Mouse (Mus musculus) forebrain, embryonic 11.5 days (tissue): ENCODE results near the gene Arhgdib. TPM values are rescaled to one million over a fixed set of nuclear protein-coding genes. Genes with fewer than 3 reads are reported as not detected.

Source experiments
- ATAC-seq: fragments of 200-750 bp; cut with Nextera tagmentation; replicated peaks from 2 replicates; pipeline ENCODE4 v1.8.0; 2017; ENCODE audit warnings: moderate TSS enrichment; ENCODE audit not compliant: low FRiP score
- DNase-seq: peaks from one replicate; pipeline ENCODE4 v3.0.0-alpha.2; 2017; ENCODE audit warnings: low spot score
- H3K27ac ChIP-seq: fragments of 300-500 bp; sonication (generic); 2 replicates; pipeline ENCODE4 v1.5.1; 2014; ENCODE audit warnings: low read depth, low read length
- H3K27me3 ChIP-seq: fragments of 300-500 bp; sonication (generic); 2 replicates; pipeline ENCODE4 v1.6.1; 2014; ENCODE audit warnings: mild to moderate bottlenecking, low read length, mixed read lengths; ENCODE audit not compliant: control insufficient read depth, insufficient read depth
- H3K36me3 ChIP-seq: fragments of 300-500 bp; sonication (generic); 2 replicates; pipeline ENCODE4 v1.6.1; 2014; ENCODE audit warnings: mild to moderate bottlenecking, low read length, moderate library complexity, mixed read lengths; ENCODE audit not compliant: control insufficient read depth, insufficient read depth
- H3K4me1 ChIP-seq: fragments of 300-500 bp; sonication (generic); replicated peaks from 2 replicates; pipeline ENCODE4 v1.6.1; 2014; ENCODE audit warnings: low read length, mixed read lengths; ENCODE audit not compliant: control insufficient read depth, insufficient read depth
- H3K4me2 ChIP-seq: fragments of 300-500 bp; sonication (generic); 2 replicates; pipeline ENCODE4 v1.6.1; 2014; ENCODE audit warnings: low read depth, mild to moderate bottlenecking, low read length, moderate library complexity, mixed read lengths; ENCODE audit not compliant: severe bottlenecking
- H3K4me3 ChIP-seq: fragments of 300-500 bp; sonication (generic); 2 replicates; pipeline ENCODE4 v1.5.1; 2014; ENCODE audit warnings: low read depth, low read length
- H3K9ac ChIP-seq: fragments of 300-500 bp; sonication (generic); 2 replicates; pipeline ENCODE4 v1.6.1; 2014; ENCODE audit warnings: low read length
- H3K9me3 ChIP-seq: fragments of 300-500 bp; sonication (generic); 2 replicates; pipeline ENCODE4 v1.6.1; 2016; ENCODE audit warnings: low read length, mixed read lengths; ENCODE audit not compliant: control insufficient read depth
- WGBS: fragments of 180-500 bp; shearing (Covaris S2); extraction: QIAGEN DNeasy Blood & Tissue Kit; methylation state at CpG from one replicate; pipeline ENCODE4 v1.1.7; 2014; 5-methylcytosine and 5-hydroxymethylcytosine counted together
- polyA plus RNA-seq: library from polyadenylated mRNA; unstranded; fragments of >200 nt; fragmentation: Nextera tagmentation; extraction: Ambion mirVana; gene quantifications from 2 replicates; pipeline ENCODE4 v1.2.1, GENCODE M21; 2014

The Arhgdib gene
- polyA plus RNA-seq, 1 experiment from 2014 or later = 25.2 TPM

DNA sequence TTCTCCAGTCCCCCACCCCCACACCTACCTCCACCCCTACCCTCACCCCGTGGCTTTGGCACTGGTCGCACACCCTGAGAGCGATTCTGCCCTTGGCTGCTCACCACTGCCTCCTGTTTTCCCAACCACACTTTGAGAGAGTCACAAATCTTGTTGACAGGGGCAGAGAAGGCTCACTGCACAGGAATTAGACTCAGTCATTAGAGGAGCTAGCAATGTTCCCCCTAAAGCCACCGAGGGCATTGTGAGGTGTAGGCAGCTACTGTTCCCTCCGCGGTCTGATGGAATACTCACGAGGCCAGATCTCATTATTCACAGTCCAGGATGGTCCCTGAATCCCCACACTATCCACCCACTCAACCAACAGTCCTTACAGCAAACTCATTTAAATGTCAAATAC lies 15.4 kb upstream of the Arhgdib start:
- Histone ChIP-seq H3K4me3 (no peak overlapping the region), H3K4me2 (no peak overlapping the region), H3K9me3 (no peaks in the 10 kb centered on the region), H3K27me3 (no peaks in the 10 kb centered on the region), H3K4me1 (no peaks in the 10 kb centered on the region), H3K27ac (no peak overlapping the region), H3K9ac (no peak overlapping the region), H3K36me3 (no peaks in the 10 kb centered on the region)
- no peak for DNase-seq
- 76% methylated on average over 7 of the region's 7 CpGs for WGBS
- no peak for ATAC-seq

GRCm38 (mm10) chr6:136955240-136955639 lies 13.5 kb upstream of the Arhgdib start:
- Histone ChIP-seq H3K27ac (no peak overlapping the region), H3K4me1 (no peaks in the 10 kb centered on the region), H3K4me2 (no peak overlapping the region), H3K27me3 (no peaks in the 10 kb centered on the region), H3K4me3 (no peak overlapping the region), H3K9ac (no peak overlapping the region), H3K36me3 (no peaks in the 10 kb centered on the region), H3K9me3 (no peaks in the 10 kb centered on the region)
- DNase-seq (no peak), ATAC-seq (no peak)
- WGBS = 85% methylated on average over 3 of the region's 3 CpGs

DNA sequence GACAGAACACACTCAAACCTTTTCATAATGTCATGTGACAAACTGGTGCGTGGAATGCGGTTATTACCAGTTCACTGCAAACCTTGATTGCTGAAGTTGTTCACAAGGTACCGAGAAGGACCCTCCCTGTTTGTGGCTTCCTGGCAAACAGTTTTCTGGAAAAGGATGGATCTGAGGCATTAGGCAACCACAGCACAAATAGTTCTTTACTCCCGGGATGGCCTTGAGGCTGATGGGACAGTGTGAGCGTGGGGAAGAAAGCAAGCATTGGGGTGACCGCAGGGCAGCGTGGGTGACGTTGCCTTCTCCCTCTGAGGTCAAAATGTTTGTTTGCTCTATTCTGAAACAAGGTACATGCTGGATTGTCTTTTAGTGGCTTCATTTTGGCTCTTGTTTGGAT lies 13.0 kb upstream of the Arhgdib start:
- no peaks in the 10 kb centered on the region for H3K27me3 ChIP-seq
- H3K4me3 ChIP-seq = no peak overlapping the region
- no peak for DNase-seq
- H3K27ac ChIP-seq = no peak overlapping the region
- no peaks in the 10 kb centered on the region for H3K4me1 ChIP-seq
- no peak overlapping the region for H3K4me2 ChIP-seq
- 86% methylated on average over 8 of the region's 8 CpGs for WGBS
- no peak for ATAC-seq
- H3K9ac ChIP-seq = no peak overlapping the region
- H3K36me3 ChIP-seq = no peaks in the 10 kb centered on the region
- no peaks in the 10 kb centered on the region for H3K9me3 ChIP-seq

- H3K9ac ChIP-seq = no peak overlapping the region
- WGBS = 90% methylated on average over 6 of the region's 6 CpGs
These were observed 12.5 kb upstream of the Arhgdib start for GRCm38 (mm10) chr6:136954192-136954591.

GRCm38 (mm10) chr6:136952930-136953329 lies 11.2 kb upstream of the Arhgdib start:
- no peak overlapping the region for H3K4me2 ChIP-seq
- no peaks in the 10 kb centered on the region for H3K9me3 ChIP-seq
- no peaks in the 10 kb centered on the region for H3K4me1 ChIP-seq
- no peak overlapping the region for H3K27ac ChIP-seq
- DNase-seq (no peak), ATAC-seq (no peak)
- no peak overlapping the region for H3K4me3 ChIP-seq
- H3K27me3 ChIP-seq = no peaks in the 10 kb centered on the region
- no peaks in the 10 kb centered on the region for H3K36me3 ChIP-seq
- no peak overlapping the region for H3K9ac ChIP-seq
- 92% methylated on average over 9 of the region's 9 CpGs for WGBS

More at GRCm38 (mm10) chr6:136954192-136954591, 12.5 kb upstream of the Arhgdib start:
- Histone ChIP-seq H3K36me3 (no peaks in the 10 kb centered on the region), H3K4me2 (no peak overlapping the region), H3K27me3 (no peaks in the 10 kb centered on the region), H3K9me3 (no peaks in the 10 kb centered on the region), H3K4me1 (no peaks in the 10 kb centered on the region), H3K4me3 (no peak overlapping the region), H3K27ac (no peak overlapping the region)
- ATAC-seq (no peak), DNase-seq (no peak)

DNA sequence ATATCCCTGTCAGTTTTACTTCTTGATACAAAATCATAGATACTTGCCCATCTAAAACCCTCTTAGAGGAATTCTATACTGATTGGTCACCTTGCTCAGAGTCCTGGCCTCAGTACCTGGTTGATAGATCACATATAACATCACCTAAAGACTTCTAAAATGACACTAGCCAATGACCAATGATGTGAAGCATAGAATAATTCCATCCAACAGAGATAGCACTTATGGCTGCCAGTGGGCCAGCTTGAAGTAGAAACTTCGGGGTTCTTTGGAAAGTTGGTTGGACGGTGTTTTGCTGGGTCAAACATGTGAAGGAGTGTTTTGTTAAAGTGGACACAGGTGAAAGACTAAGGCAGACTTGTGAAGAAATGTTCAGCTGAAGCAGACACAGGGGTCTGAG lies 8.5 kb upstream of the Arhgdib start:
- ATAC-seq (no peak), DNase-seq (no peak)
- H3K27me3 ChIP-seq = no peaks in the 10 kb centered on the region
- H3K4me1 ChIP-seq = 0 out of 2 replicates have a peak, but pooled peaks cover 1% of the 10 kb centered on the region
- no peak overlapping the region for H3K4me3 ChIP-seq
- no peak overlapping the region for H3K4me2 ChIP-seq
- H3K9me3 ChIP-seq = no peaks in the 10 kb centered on the region
- no peak overlapping the region for H3K9ac ChIP-seq
- WGBS = 93% methylated on average over 2 of the region's 2 CpGs
- H3K27ac ChIP-seq = no peak overlapping the region
- no peaks in the 10 kb centered on the region for H3K36me3 ChIP-seq

GRCm38 (mm10) chr6:136947716-136948115 lies 6.0 kb upstream of the Arhgdib start:
- no peak overlapping the region for H3K9ac ChIP-seq
- WGBS = 64% methylated on average over 4 of the region's 4 CpGs
- H3K4me2 ChIP-seq = no peak overlapping the region
- no peak overlapping the region for H3K4me3 ChIP-seq
- H3K27me3 ChIP-seq = no peaks in the 10 kb centered on the region
- H3K9me3 ChIP-seq = no peaks in the 10 kb centered on the region
- H3K27ac ChIP-seq = no peak overlapping the region
- ATAC-seq (no peak), DNase-seq (no peak)
- 0 out of 2 replicates have a peak, but pooled peaks cover 1% of the 10 kb centered on the region for H3K4me1 ChIP-seq
- H3K36me3 ChIP-seq = no peaks in the 10 kb centered on the region

- ATAC-seq = peak; percentile 81
These were observed 5.2 kb upstream of the Arhgdib start for GRCm38 (mm10) chr6:136946943-136947342.

DNA sequence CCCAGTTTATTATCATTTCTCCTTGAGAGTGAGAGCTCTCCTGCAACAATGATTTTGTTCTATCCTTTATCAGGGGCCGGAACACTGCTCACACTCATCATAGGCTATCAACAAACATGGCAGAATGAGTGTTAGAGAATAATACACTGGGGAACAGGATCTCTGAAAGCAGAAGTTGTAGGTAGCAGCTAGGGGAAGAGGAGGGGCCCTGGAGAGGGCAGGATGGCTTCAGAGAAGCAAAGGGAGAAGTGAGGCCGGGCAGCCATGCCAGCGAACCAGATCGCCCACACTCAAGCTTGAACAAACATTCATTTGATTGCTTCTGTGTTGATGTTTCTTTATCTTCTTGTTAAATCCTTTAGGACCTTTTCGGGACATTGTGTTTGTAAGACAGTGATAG lies 4.5 kb upstream of the Arhgdib start:
- DNase-seq = no peak

More at GRCm38 (mm10) chr6:136946943-136947342, 5.2 kb upstream of the Arhgdib start:
- no peak overlapping the region for H3K9ac ChIP-seq
- H3K4me3 ChIP-seq = no peak overlapping the region
- H3K36me3 ChIP-seq = no peaks in the 10 kb centered on the region
- whole genome bisulfite sequencing = 58% methylated on average over 9 of the region's 9 CpGs
- H3K27ac ChIP-seq = no peak overlapping the region
- DNase-seq = peak; percentile 61
- no peak overlapping the region for H3K4me2 ChIP-seq
- H3K4me1 ChIP-seq = 0 out of 2 replicates have a peak, but pooled peaks cover 1% of the 10 kb centered on the region
- no peaks in the 10 kb centered on the region for H3K27me3 ChIP-seq
- no peaks in the 10 kb centered on the region for H3K9me3 ChIP-seq

More for the DNA sequence above, 4.5 kb upstream of the Arhgdib start:
- Histone ChIP-seq H3K27me3 (no peaks in the 10 kb centered on the region), H3K4me3 (no peak overlapping the region), H3K27ac (no peak overlapping the region), H3K9me3 (no peaks in the 10 kb centered on the region), H3K36me3 (no peaks in the 10 kb centered on the region), H3K9ac (no peak overlapping the region), H3K4me2 (no peak overlapping the region), H3K4me1 (0 out of 2 replicates have a peak, but pooled peaks cover 1% of the 10 kb centered on the region)
- WGBS = 87% methylated on average over 5 of the region's 5 CpGs
- ATAC-seq = no peak
